Mouse (Mus musculus): ENCODE data around the gene Fbh1.

DNA sequence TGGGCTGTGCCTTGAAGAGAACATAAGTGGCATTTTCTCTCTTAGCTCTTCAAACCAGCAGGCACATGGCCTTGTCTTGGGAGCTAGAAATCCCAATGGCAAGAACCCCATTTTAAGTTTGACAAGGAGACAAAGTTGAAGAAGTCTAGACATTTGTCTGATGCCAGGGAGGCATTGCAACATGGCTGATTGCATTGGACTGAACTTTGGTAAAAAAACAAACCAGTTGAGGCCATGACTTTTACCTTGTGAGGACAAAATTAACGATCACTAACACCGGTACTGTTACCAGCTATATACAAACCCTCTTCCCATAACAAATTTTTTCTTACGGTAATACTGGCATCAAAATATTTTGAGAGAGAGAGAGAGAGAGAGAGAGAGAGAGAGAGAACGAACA is 84.0 kb downstream of the Fbh1 start:
- TF ChIP-seq CTCF (IDR thresholded peaks at IDR 0.05; ENCODE audit: borderline replicate concordance, extremely low read depth, insufficient read depth, insufficient read length) = no peak
- TF ChIP-seq POLR2A (IDR thresholded peaks at IDR 0.05; ENCODE audit: borderline replicate concordance, extremely low read depth, insufficient read depth, insufficient read length, poor library complexity, severe bottlenecking) = no peak
